In genomic region chr9:110997245-110997644, GRCm38 (mm10) we compare ENCODE assay signal across 9 mouse cellular contexts. TPM values are rescaled to one million over a fixed set of nuclear protein-coding genes. Genes with fewer than 3 reads are reported as not detected.
DNase-seq lines count a peak whose midpoint lies in the region; ATAC-seq and TF ChIP-seq lines count a peak whose summit lies in the region.
"Had no signal": no experiment of that assay in that cellular context is flagged by ENCODE, and none has a peak within 500 bp of the region (broad histone marks: within the 10 kb centered on the region; RNA-seq: fewer than 3 reads in every experiment).

No protein-coding gene starts in this region.

- no peaks in the 10 kb centered on the region for H3K36me3 ChIP-seq in forebrain, embryonic 10.5 days (replicated peaks)
- no peaks in the 10 kb centered on the region for H3K36me3 ChIP-seq in forebrain, embryonic 13.5 days (ENCODE audit: poor library complexity, severe bottlenecking)
- H3K36me3 ChIP-seq in lung, postnatal 0 days (ENCODE audit: insufficient read depth, low read length) = no peaks in the 10 kb centered on the region

- no peaks in the 10 kb centered on the region for H3K27me3 ChIP-seq in forebrain, embryonic 10.5 days (ENCODE audit: poor library complexity, severe bottlenecking)
- no peaks in the 10 kb centered on the region for H3K27me3 ChIP-seq in forebrain, embryonic 13.5 days
- H3K27me3 ChIP-seq in lung, postnatal 0 days (replicated peaks; ENCODE audit: insufficient read depth, low read length) = no peaks in the 10 kb centered on the region

- peak; percentile 70 for DNase-seq in forebrain, embryonic 10.5 days (ENCODE audit: extremely low spot score, low spot score)
- DNase-seq in WW6 (ENCODE audit: low read depth, low spot score) = peak; percentile 70
- DNase-seq in cerebellum, postnatal 14 days = peak; percentile 68 to 80
- peak; percentile 52 to 76 for DNase-seq in layer of hippocampus, adult 8-10 months (ENCODE audit: low spot score in 2 of 2)
- peak; percentile 93 for DNase-seq in lung, postnatal 0 days (ENCODE audit: low spot score)
- DNase-seq in right cerebral cortex, postnatal 36 days (ENCODE audit: low spot score in 2 of 2) = peak; percentile 32 to 45

- ATAC-seq in forebrain, embryonic 13.5 days = no peak
- peak; percentile 82 for ATAC-seq in granulocyte monocyte progenitor cell, adult 5-6 weeks (replicated peaks; ENCODE audit: poor library complexity, severe bottlenecking)
- ATAC-seq in lung, postnatal 0 days = peak; percentile 40

- H3K9ac ChIP-seq in forebrain, embryonic 13.5 days = no peak overlapping the region
- H3K9ac ChIP-seq in lung, postnatal 0 days (replicated peaks; ENCODE audit: low read depth) = no peak overlapping the region

- H3K4me1 ChIP-seq in forebrain, embryonic 10.5 days = peaks cover 15% of the 10 kb centered on the region
- no peaks in the 10 kb centered on the region for H3K4me1 ChIP-seq in forebrain, embryonic 13.5 days
- 0 out of 2 replicates have a peak, but pooled peaks cover 5% of the 10 kb centered on the region for H3K4me1 ChIP-seq in lung, postnatal 0 days (ENCODE audit: insufficient read depth, low read depth, low read length)

- WGBS in forebrain, embryonic 10.5 days = 4% methylated on average over 5 of the region's 5 CpGs
- 5% methylated on average over 5 of the region's 5 CpGs for WGBS in forebrain, embryonic 13.5 days
- WGBS in lung, postnatal 0 days = 5% methylated on average over 5 of the region's 5 CpGs

- no peak overlapping the region for H3K27ac ChIP-seq in forebrain, embryonic 10.5 days
- no peak overlapping the region for H3K27ac ChIP-seq in forebrain, embryonic 13.5 days
- no peak overlapping the region for H3K27ac ChIP-seq in lung, postnatal 0 days (ENCODE audit: low read length)

- peak; percentile 40; the same call in 1 of the 2 replicates for TF ChIP-seq EP300 in lung, postnatal 0 days (IDR thresholded peaks at IDR 0.05)

- no peak overlapping the region for H3K4me2 ChIP-seq in forebrain, embryonic 13.5 days
- no peak overlapping the region for H3K4me2 ChIP-seq in lung, postnatal 0 days (replicated peaks; ENCODE audit: low read depth, low read length)

- no peaks in the 10 kb centered on the region for H3K9me3 ChIP-seq in forebrain, embryonic 10.5 days
- no peaks in the 10 kb centered on the region for H3K9me3 ChIP-seq in forebrain, embryonic 13.5 days (replicated peaks)
- H3K9me3 ChIP-seq in lung, postnatal 0 days (ENCODE audit: low read length) = no peaks in the 10 kb centered on the region

- H3K4me3 ChIP-seq in forebrain, embryonic 10.5 days = no peak overlapping the region
- no peak overlapping the region for H3K4me3 ChIP-seq in forebrain, embryonic 13.5 days
- H3K4me3 ChIP-seq in lung, postnatal 0 days (ENCODE audit: low read depth, low read length) = no peak overlapping the region
- H3K4me3 ChIP-seq: myocyte had no signal

- TF ChIP-seq CTCF in lung, postnatal 0 days (IDR thresholded peaks at IDR 0.05) = peak; percentile 100

RNA-seq across cellular contexts. Expression of gene Rtp3, which starts 6.9 kb away (rescaled TPM):
- polyA plus RNA-seq in forebrain, embryonic 10.5 days (2016; fragmentation: Nextera tagmentation; extraction: Ambion mirVana) = 0.27 TPM in 1 of 2 replicates, not detected in the other
- not detected in 2 replicates for polyA plus RNA-seq in forebrain, embryonic 13.5 days (2015; fragmentation: Nextera tagmentation; extraction: Ambion mirVana)
- not detected in 2 replicates for total RNA-seq in granulocyte monocyte progenitor cell, adult 5-6 weeks (2014; fragmentation: Nextera tagmentation)
- total RNA-seq in granulocyte monocyte progenitor cell, adult 5-6 weeks (2017) = not detected in 2 replicates
- total RNA-seq in layer of hippocampus, adult 8-10 months (2022) = under 1 TPM in 3 of 4 experiments, not detected in 1; 0.36 to 0.54 (median 0.40) TPM
- polyA plus RNA-seq in lung, postnatal 0 days (2015; fragmentation: Nextera tagmentation; extraction: Ambion mirVana) = 1.7 and 3.0 TPM in 2 replicates
- polyA plus RNA-seq: myocyte had no signal

RNA-seq across cellular contexts. Expression of gene Ltf, which starts 21.8 kb away (rescaled TPM):
- polyA plus RNA-seq in forebrain, embryonic 10.5 days (2016; fragmentation: Nextera tagmentation; extraction: Ambion mirVana) = not detected in 2 replicates
- polyA plus RNA-seq in forebrain, embryonic 13.5 days (2015; fragmentation: Nextera tagmentation; extraction: Ambion mirVana) = 0.81 TPM in 1 of 2 replicates, not detected in the other
- 32.3 TPM in 1 of 2 replicates, not detected in the other for total RNA-seq in granulocyte monocyte progenitor cell, adult 5-6 weeks (2014; fragmentation: Nextera tagmentation)
- total RNA-seq in granulocyte monocyte progenitor cell, adult 5-6 weeks (2017) = 99.6 and 152 TPM in 2 replicates
- total RNA-seq in layer of hippocampus, adult 8-10 months (2022) = not detected
- 11.3 and 16.1 TPM in 2 replicates for polyA plus RNA-seq in lung, postnatal 0 days (2015; fragmentation: Nextera tagmentation; extraction: Ambion mirVana)
- polyA plus RNA-seq: myocyte had no signal

RNA-seq across cellular contexts. Expression of gene Lrrc2, which starts 45.9 kb away (rescaled TPM):
- 0.09 TPM in 1 of 2 replicates, not detected in the other for polyA plus RNA-seq in forebrain, embryonic 10.5 days (2016; fragmentation: Nextera tagmentation; extraction: Ambion mirVana)
- 0.13 and 0.34 TPM in 2 replicates for polyA plus RNA-seq in forebrain, embryonic 13.5 days (2015; fragmentation: Nextera tagmentation; extraction: Ambion mirVana)
- total RNA-seq in granulocyte monocyte progenitor cell, adult 5-6 weeks (2014; fragmentation: Nextera tagmentation) = not detected in 2 replicates
- 0.21 TPM in 1 of 2 replicates, not detected in the other for total RNA-seq in granulocyte monocyte progenitor cell, adult 5-6 weeks (2017)
- 1 to 10 TPM; 1.3 to 2.0 (median 1.8) TPM for total RNA-seq in layer of hippocampus, adult 8-10 months (2022)
- polyA plus RNA-seq in lung, postnatal 0 days (2015; fragmentation: Nextera tagmentation; extraction: Ambion mirVana) = 1.6 and 2.2 TPM in 2 replicates

RNA-seq across cellular contexts. Expression of gene Tdgf1, which starts 51.3 kb away (rescaled TPM):
- 0.34 and 0.61 TPM in 2 replicates for polyA plus RNA-seq in forebrain, embryonic 10.5 days (2016; fragmentation: Nextera tagmentation; extraction: Ambion mirVana)
- not detected in 2 replicates for polyA plus RNA-seq in forebrain, embryonic 13.5 days (2015; fragmentation: Nextera tagmentation; extraction: Ambion mirVana)
- not detected in 2 replicates for total RNA-seq in granulocyte monocyte progenitor cell, adult 5-6 weeks (2014; fragmentation: Nextera tagmentation)
- not detected in 2 replicates for total RNA-seq in granulocyte monocyte progenitor cell, adult 5-6 weeks (2017)
- 1 to 10 TPM in 1 of 4 experiments, under 1 TPM in 2, not detected in 1; 0.62 to 1.2 (median 0.74) TPM for total RNA-seq in layer of hippocampus, adult 8-10 months (2022)
- polyA plus RNA-seq in lung, postnatal 0 days (2015; fragmentation: Nextera tagmentation; extraction: Ambion mirVana) = 0.19 and 0.20 TPM in 2 replicates
- polyA plus RNA-seq: myocyte had no signal

Comparison
In these comparisons a context has a peak if more than half of its experiments do, and no peak if none do; other contexts are left out.
1. DNase-seq: peak in every context shown above with its lines; median percentile 93 in lung, postnatal 0 days; 74 in cerebellum, postnatal 14 days; 70 in forebrain, embryonic 10.5 days; 70 in WW6; 64 in layer of hippocampus, adult 8-10 months; 38 in right cerebral cortex, postnatal 36 days.